Mouse (Mus musculus): ENCODE results near the gene Adra1b. TPM values are rescaled to one million over a fixed set of nuclear protein-coding genes. Genes with fewer than 3 reads are reported as not detected.

The Adra1b gene
- polyA plus RNA-seq, 1 experiment from 2014 or later = 1.8 TPM

GRCm38 (mm10) chr11:43840491-43840890, 60.5 kb downstream of the Adra1b start:
- no peak overlapping the region for H3K4me3 ChIP-seq
- H3K36me3 ChIP-seq = no peaks in the 10 kb centered on the region
- H3K4me2 ChIP-seq (replicated peaks) = no peak overlapping the region
- peaks cover 19% of the 10 kb centered on the region for H3K27me3 ChIP-seq
- H3K9ac ChIP-seq = no peak overlapping the region
- WGBS = 66% methylated on average over 6 of the region's 6 CpGs
- no peak for ATAC-seq (ENCODE audit: insufficient number of reproducible peaks, insufficient read depth, low FRiP score, low TSS enrichment)
- H3K27ac ChIP-seq = no peak overlapping the region
- no peaks in the 10 kb centered on the region for H3K9me3 ChIP-seq
- 0 out of 2 replicates have a peak, but pooled peaks cover 5% of the 10 kb centered on the region for H3K4me1 ChIP-seq

- H3K4me2 ChIP-seq (replicated peaks) = peak overlapping the region; percentile 85
- WGBS = 5% methylated on average over 63 of the region's 68 CpGs
- H3K36me3 ChIP-seq = no peaks in the 10 kb centered on the region
- H3K4me3 ChIP-seq = peak overlapping the region; percentile 53
- H3K9ac ChIP-seq = peak overlapping the region; percentile 56
- H3K4me1 ChIP-seq = 0 out of 2 replicates have a peak, but pooled peaks cover 5% of the 10 kb centered on the region
- no peaks in the 10 kb centered on the region for H3K9me3 ChIP-seq
- no peak overlapping the region for H3K27ac ChIP-seq
- H3K27me3 ChIP-seq = peaks cover 33% of the 10 kb centered on the region
- ATAC-seq (ENCODE audit: insufficient number of reproducible peaks, insufficient read depth, low FRiP score, low TSS enrichment) = peak; percentile 96
Observed at GRCm38 (mm10) chr11:43835880-43836740, 64.9 kb downstream of the Adra1b start.

GRCm38 (mm10) chr11:43835456-43835855, 65.6 kb downstream of the Adra1b start:
- H3K9me3 ChIP-seq = no peaks in the 10 kb centered on the region
- H3K27ac ChIP-seq = no peak overlapping the region
- peak overlapping the region; percentile 53 for H3K4me3 ChIP-seq
- no peak for ATAC-seq (ENCODE audit: insufficient number of reproducible peaks, insufficient read depth, low FRiP score, low TSS enrichment)
- H3K4me1 ChIP-seq = 0 out of 2 replicates have a peak, but pooled peaks cover 5% of the 10 kb centered on the region
- H3K9ac ChIP-seq = no peak overlapping the region
- H3K27me3 ChIP-seq = peaks cover 33% of the 10 kb centered on the region
- 95% methylated on average over 15 of the region's 15 CpGs for WGBS
- peak overlapping the region; percentile 85 for H3K4me2 ChIP-seq (replicated peaks)
- H3K36me3 ChIP-seq = no peaks in the 10 kb centered on the region

DNA sequence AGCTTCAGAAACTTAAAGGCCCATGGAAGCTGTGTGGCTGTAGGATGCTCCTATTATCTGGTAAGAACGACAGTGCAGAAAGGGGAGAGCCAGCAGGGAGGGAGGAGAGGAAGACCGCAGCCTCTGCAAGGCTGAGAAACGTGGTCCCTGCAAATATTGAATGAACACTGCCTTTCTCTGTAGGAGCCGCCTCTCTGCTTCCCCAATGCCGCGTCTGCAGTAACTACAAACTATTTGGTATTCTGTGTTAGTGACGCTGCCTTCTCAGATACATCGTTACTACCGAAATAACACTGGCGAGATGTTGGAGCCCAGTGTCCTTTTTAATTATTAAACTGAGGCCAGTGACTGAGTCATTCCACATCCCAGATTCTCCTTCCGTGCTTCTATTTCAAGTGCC, 66.5 kb downstream of the Adra1b start:
- no peak overlapping the region for H3K27ac ChIP-seq
- no peak overlapping the region for H3K4me2 ChIP-seq (replicated peaks)
- no peak overlapping the region for H3K9ac ChIP-seq
- ATAC-seq (ENCODE audit: insufficient number of reproducible peaks, insufficient read depth, low FRiP score, low TSS enrichment) = no peak
- H3K9me3 ChIP-seq = no peaks in the 10 kb centered on the region
- H3K4me1 ChIP-seq = 0 out of 2 replicates have a peak, but pooled peaks cover 5% of the 10 kb centered on the region
- peaks cover 33% of the 10 kb centered on the region for H3K27me3 ChIP-seq
- H3K36me3 ChIP-seq = no peaks in the 10 kb centered on the region
- no peak overlapping the region for H3K4me3 ChIP-seq
- 73% methylated on average over 11 of the region's 11 CpGs for WGBS

GRCm38 (mm10) chr11:43831530-43831929, 69.5 kb downstream of the Adra1b start:
- no peak overlapping the region for H3K27ac ChIP-seq
- no peak overlapping the region for H3K9ac ChIP-seq
- H3K4me1 ChIP-seq = 0 out of 2 replicates have a peak, but pooled peaks cover 5% of the 10 kb centered on the region
- H3K4me3 ChIP-seq = no peak overlapping the region
- H3K36me3 ChIP-seq = no peaks in the 10 kb centered on the region
- no peak for ATAC-seq (ENCODE audit: insufficient number of reproducible peaks, insufficient read depth, low FRiP score, low TSS enrichment)
- 74% methylated on average over 4 of the region's 4 CpGs for WGBS
- H3K4me2 ChIP-seq (replicated peaks) = no peak overlapping the region
- H3K27me3 ChIP-seq = peaks cover 23% of the 10 kb centered on the region
- H3K9me3 ChIP-seq = no peaks in the 10 kb centered on the region

- no peak overlapping the region for H3K4me2 ChIP-seq (replicated peaks)
- H3K9me3 ChIP-seq = no peaks in the 10 kb centered on the region
- no peaks in the 10 kb centered on the region for H3K27me3 ChIP-seq
- H3K9ac ChIP-seq = no peak overlapping the region
- H3K27ac ChIP-seq = no peak overlapping the region
- no peak overlapping the region for H3K4me3 ChIP-seq
- WGBS = 90% methylated on average over 4 of the region's 4 CpGs
- H3K4me1 ChIP-seq = no peaks in the 10 kb centered on the region
- no peaks in the 10 kb centered on the region for H3K36me3 ChIP-seq
- no peak for ATAC-seq (ENCODE audit: insufficient number of reproducible peaks, insufficient read depth, low FRiP score, low TSS enrichment)
Observed at GRCm38 (mm10) chr11:43826769-43827168, 74.2 kb downstream of the Adra1b start.

DNA sequence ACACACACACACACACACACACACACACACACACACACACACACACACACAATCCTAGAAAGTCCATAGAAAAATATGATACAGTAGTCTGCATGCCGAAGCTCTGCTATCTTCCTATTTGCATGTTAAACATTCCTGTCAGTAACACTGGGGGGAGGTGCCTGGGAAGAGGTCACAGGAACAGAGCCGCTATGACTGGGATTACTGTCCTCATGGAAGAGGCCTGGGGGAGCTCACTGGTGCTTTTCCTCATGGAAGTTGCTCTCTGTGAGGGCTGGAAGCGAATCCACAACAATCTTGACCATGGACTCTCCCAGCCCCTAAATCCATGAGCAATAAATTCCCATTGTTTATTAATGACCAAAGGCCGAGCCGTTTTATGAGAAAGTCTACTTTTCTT, 77.7 kb downstream of the Adra1b start:
- 59% methylated on average over 5 of the region's 5 CpGs for WGBS
- H3K27ac ChIP-seq = no peak overlapping the region
- no peak for ATAC-seq (ENCODE audit: insufficient number of reproducible peaks, insufficient read depth, low FRiP score, low TSS enrichment)
- H3K4me1 ChIP-seq = no peaks in the 10 kb centered on the region
- H3K9me3 ChIP-seq = no peaks in the 10 kb centered on the region
- no peaks in the 10 kb centered on the region for H3K36me3 ChIP-seq
- H3K9ac ChIP-seq = no peak overlapping the region
- H3K27me3 ChIP-seq = no peaks in the 10 kb centered on the region
- H3K4me3 ChIP-seq = no peak overlapping the region
- H3K4me2 ChIP-seq (replicated peaks) = no peak overlapping the region

- H3K9me3 ChIP-seq = no peaks in the 10 kb centered on the region
- H3K27ac ChIP-seq = no peak overlapping the region
- 80% methylated on average over 11 of the region's 11 CpGs for WGBS
- H3K4me1 ChIP-seq = no peaks in the 10 kb centered on the region
- H3K4me2 ChIP-seq (replicated peaks) = no peak overlapping the region
- ATAC-seq (ENCODE audit: insufficient number of reproducible peaks, insufficient read depth, low FRiP score, low TSS enrichment) = no peak
- H3K36me3 ChIP-seq = no peaks in the 10 kb centered on the region
- no peak overlapping the region for H3K9ac ChIP-seq
- no peaks in the 10 kb centered on the region for H3K27me3 ChIP-seq
- H3K4me3 ChIP-seq = no peak overlapping the region
Observed at GRCm38 (mm10) chr11:43820552-43821460, 80.2 kb downstream of the Adra1b start.

DNA sequence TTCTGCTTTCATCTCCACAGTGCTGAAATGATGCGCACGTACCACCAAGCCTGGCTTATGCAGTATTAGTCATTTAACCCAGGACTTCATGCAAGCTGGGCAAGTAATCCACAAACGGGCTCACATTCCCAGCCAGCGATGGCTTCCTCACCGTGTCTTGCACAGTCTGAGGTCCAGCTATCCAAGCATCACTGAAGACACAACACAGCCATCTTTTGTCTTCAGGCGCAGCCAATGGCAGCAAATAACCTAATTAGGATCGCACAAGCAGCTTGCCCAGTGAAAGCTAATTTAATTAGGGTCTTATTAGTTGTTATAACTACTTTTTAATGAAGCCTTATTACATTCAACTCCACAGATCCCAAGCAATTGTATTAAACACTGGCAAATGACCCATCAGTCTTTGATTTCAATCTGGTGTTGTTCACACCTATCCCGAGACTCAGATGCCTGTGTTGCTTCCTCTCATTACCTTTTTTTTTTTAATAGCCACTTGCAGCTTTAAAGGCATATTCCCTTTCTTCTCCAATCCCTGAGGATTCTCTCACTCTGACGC, 83.6 kb downstream of the Adra1b start:
- no peaks in the 10 kb centered on the region for H3K9me3 ChIP-seq
- 66% methylated on average over 9 of the region's 9 CpGs for WGBS
- no peak overlapping the region for H3K27ac ChIP-seq
- H3K36me3 ChIP-seq = no peaks in the 10 kb centered on the region
- H3K9ac ChIP-seq = no peak overlapping the region
- H3K4me1 ChIP-seq = no peaks in the 10 kb centered on the region
- H3K4me3 ChIP-seq = no peak overlapping the region
- ATAC-seq (ENCODE audit: insufficient number of reproducible peaks, insufficient read depth, low FRiP score, low TSS enrichment) = no peak
- H3K27me3 ChIP-seq = no peaks in the 10 kb centered on the region
- H3K4me2 ChIP-seq (replicated peaks) = no peak overlapping the region

DNA sequence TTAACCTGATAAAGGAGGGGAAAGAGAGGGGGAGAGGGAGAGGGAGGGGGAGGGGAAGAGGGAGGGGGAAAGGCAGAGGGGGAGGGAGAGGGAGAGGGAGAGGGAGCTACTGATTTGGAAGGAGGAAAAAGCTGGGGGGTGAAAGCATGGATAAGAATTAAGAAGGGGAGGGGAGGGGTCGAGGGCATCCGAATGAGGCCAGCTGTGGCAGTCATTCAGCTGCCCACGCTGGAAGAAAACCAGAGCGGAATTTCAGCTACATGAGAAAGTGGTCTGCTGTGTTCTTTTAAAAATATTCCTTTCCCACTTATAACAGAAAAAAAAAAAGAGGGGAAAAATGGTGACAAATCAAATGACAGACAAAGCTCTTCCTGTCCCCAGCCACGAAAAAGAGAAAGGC, 88.5 kb downstream of the Adra1b start:
- H3K4me1 ChIP-seq = no peaks in the 10 kb centered on the region
- no peak for ATAC-seq (ENCODE audit: insufficient number of reproducible peaks, insufficient read depth, low FRiP score, low TSS enrichment)
- WGBS = 52% methylated on average over 5 of the region's 5 CpGs

GRCm38 (mm10) chr11:43807732-43808131, 93.3 kb downstream of the Adra1b start:
- no peak for ATAC-seq (ENCODE audit: insufficient number of reproducible peaks, insufficient read depth, low FRiP score, low TSS enrichment)
- Histone ChIP-seq H3K9me3 (no peaks in the 10 kb centered on the region), H3K4me2 (replicated peaks) (no peak overlapping the region), H3K4me1 (no peaks in the 10 kb centered on the region), H3K4me3 (no peak overlapping the region), H3K36me3 (no peaks in the 10 kb centered on the region), H3K27me3 (no peaks in the 10 kb centered on the region), H3K9ac (no peak overlapping the region), H3K27ac (no peak overlapping the region)
- 78% methylated on average over 5 of the region's 5 CpGs for WGBS

More for the DNA sequence above, 88.5 kb downstream of the Adra1b start:
- no peaks in the 10 kb centered on the region for H3K27me3 ChIP-seq
- no peaks in the 10 kb centered on the region for H3K9me3 ChIP-seq
- no peak overlapping the region for H3K4me2 ChIP-seq (replicated peaks)
- H3K4me3 ChIP-seq = no peak overlapping the region
- no peak overlapping the region for H3K9ac ChIP-seq
- no peak overlapping the region for H3K27ac ChIP-seq
- H3K36me3 ChIP-seq = no peaks in the 10 kb centered on the region

Measured in embryonic facial prominence, embryonic 12.5 days (tissue).